Mouse (Mus musculus): ENCODE data around the gene Mmachc. TPM values are rescaled to one million over a fixed set of nuclear protein-coding genes. Genes with fewer than 3 reads are reported as not detected.

The Mmachc gene
- polyA plus RNA-seq, 1 experiment from 2014 or later = 28.0 TPM

DNA sequence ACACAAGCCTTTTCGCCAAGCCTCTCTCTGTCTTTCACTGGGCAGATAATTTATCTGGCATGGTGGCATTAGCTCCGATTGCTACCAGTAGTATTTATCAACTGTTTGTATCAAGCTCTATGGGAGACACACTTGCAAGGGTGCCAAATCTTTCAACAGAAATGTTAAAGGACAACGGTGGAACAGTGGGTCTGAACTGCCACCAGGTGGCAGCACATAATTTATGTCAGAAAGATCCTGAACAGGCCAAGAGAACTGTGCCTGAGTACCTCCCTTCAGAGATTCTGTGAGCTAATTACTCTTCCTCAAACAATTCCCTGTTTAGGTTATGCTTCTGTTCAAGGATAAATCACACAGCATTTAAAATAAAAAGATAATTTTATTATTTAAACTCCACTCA lies 11.2 kb upstream of the Mmachc start:
- WGBS = 27% methylated on average over 3 of the region's 3 CpGs
- H3K4me3 ChIP-seq = no peak overlapping the region
- H3K9ac ChIP-seq = no peak overlapping the region
- H3K4me1 ChIP-seq = peaks cover 7% of the 10 kb centered on the region; the same call in 1 of the 2 replicates
- peaks cover 14% of the 10 kb centered on the region; the same call in 1 of the 2 replicates for H3K36me3 ChIP-seq
- H3K27ac ChIP-seq = no peak overlapping the region
- no peak for ATAC-seq (ENCODE audit: low FRiP score, low read depth)
- H3K27me3 ChIP-seq (replicated peaks) = no peaks in the 10 kb centered on the region
- no peaks in the 10 kb centered on the region for H3K9me3 ChIP-seq
- no peak overlapping the region for H3K4me2 ChIP-seq (replicated peaks)

DNA sequence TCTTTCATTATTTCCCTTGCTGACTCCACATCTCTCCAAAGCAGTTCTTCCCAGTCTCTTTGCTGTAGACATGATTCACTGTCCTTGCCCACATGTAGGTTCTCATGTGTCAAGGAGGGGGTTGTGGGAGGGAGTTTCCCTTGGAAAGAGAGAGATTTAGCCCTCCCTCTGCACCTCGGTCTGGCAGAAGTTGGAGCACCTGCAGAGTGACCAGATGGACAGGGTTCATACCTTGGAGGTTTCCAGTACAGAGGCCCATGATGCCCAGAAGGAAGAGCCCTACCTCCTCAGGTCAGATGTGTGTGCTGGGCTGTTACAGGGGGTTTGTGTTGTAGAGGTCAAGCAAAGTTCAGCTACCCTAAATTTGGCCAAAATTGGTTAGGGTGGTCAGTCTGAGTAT lies 4.3 kb upstream of the Mmachc start:
- no peak overlapping the region for H3K9ac ChIP-seq
- no peak overlapping the region for H3K4me3 ChIP-seq
- H3K27ac ChIP-seq = no peak overlapping the region
- ATAC-seq (ENCODE audit: low FRiP score, low read depth) = no peak
- no peak overlapping the region for H3K4me2 ChIP-seq (replicated peaks)
- no peaks in the 10 kb centered on the region for H3K9me3 ChIP-seq
- WGBS = 96% methylated on average over 1 of the region's 1 CpGs
- H3K4me1 ChIP-seq = peaks cover 5% of the 10 kb centered on the region
- H3K36me3 ChIP-seq = peaks cover 14% of the 10 kb centered on the region; the same call in 1 of the 2 replicates
- no peaks in the 10 kb centered on the region for H3K27me3 ChIP-seq (replicated peaks)

DNA sequence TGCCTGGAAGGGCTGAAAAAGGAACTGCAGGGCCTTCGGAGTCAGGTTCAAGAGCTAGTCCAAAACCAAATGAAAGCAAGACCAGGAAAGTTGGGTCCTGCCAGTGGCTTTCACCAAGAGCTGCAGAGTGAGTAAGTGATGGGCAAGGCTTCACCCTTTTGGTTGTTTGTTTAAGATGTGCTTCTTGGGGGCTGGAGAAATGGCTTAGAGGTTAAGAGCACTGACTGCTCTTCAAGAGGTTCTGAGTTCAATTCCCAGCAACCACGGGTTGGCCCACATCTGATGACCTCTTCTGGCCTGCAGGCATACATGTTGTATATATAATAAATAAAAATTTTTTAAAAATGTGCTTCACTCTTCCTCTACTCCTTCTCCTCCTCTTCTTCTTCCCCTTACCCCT lies 1.9 kb upstream of the Mmachc start:
- no peak overlapping the region for H3K9ac ChIP-seq
- 95% methylated on average over 2 of the region's 2 CpGs for WGBS
- no peaks in the 10 kb centered on the region for H3K27me3 ChIP-seq (replicated peaks)
- no peak for ATAC-seq (ENCODE audit: low FRiP score, low read depth)
- H3K36me3 ChIP-seq = peaks cover 4% of the 10 kb centered on the region; the same call in 1 of the 2 replicates
- H3K4me1 ChIP-seq = peaks cover 7% of the 10 kb centered on the region
- no peaks in the 10 kb centered on the region for H3K9me3 ChIP-seq
- no peak overlapping the region for H3K27ac ChIP-seq
- H3K4me3 ChIP-seq = no peak overlapping the region
- no peak overlapping the region for H3K4me2 ChIP-seq (replicated peaks)

DNA sequence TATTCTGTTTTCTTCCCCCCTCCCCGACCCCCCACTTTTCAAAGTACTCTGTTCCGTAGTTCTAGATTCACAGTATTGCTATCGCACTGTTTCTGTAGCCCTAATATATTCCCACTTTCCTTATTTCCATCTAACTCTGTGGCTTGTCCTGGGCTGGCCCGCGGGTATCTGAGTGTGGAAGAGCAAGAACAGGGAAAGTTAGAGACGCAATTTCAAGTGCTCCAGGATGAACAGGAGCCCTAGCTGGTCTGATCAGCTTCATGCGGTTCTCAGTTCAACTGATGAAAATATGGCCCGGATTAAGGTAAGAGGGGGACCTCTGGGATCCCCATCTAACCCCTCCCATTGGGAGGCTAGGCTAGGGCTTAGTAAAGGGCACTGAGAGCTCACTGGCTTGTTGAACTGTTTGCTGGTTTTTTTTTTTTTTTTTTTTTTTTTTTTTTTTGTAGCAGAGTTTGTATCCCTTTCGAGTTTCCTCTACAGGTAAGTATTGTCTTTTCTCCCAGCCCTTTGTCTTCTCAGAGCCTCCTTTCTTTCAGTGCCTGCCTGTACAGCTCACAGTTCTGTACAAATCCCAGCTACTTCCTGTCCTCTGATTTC lies 685 bp upstream of the Mmachc start:
- Histone ChIP-seq H3K9ac (peak overlapping the region; percentile 57), H3K4me1 (peaks cover 7% of the 10 kb centered on the region), H3K9me3 (no peaks in the 10 kb centered on the region), H3K36me3 (peaks cover 4% of the 10 kb centered on the region; the same call in 1 of the 2 replicates), H3K4me3 (peak overlapping the region; percentile 43), H3K4me2 (replicated peaks) (peak overlapping the region; percentile 82), H3K27ac (no peak overlapping the region), H3K27me3 (replicated peaks) (no peaks in the 10 kb centered on the region)
- 0 out of 2 replicates have a peak, but pooled peaks have one; percentile 17 for ATAC-seq (ENCODE audit: low FRiP score, low read depth)
- 5% methylated on average over 9 of the region's 9 CpGs for WGBS

DNA sequence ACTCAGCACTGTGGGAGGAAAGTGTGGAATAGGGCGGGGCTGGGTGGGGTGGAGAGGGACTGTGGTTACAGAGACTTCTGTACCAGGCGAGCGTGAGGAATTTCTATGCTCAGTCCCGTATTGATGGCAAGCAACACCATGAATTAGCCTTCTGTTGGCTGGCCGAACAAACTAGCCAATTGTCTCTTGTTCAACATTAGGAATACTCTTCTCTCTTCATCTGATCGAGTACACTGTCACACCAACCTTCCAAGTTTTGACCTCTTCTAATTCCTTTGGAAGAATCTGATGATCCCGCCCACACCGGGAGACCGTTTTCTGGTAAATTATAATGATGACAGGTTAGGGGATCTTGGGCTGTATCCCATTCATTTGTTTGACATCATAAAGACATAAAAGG lies 540 bp downstream of the Mmachc start:
- H3K9ac ChIP-seq = peak overlapping the region; percentile 48
- 19% methylated on average over 9 of the region's 9 CpGs for WGBS
- no peaks in the 10 kb centered on the region for H3K27me3 ChIP-seq (replicated peaks)
- H3K4me2 ChIP-seq (replicated peaks) = peak overlapping the region; percentile 82
- H3K27ac ChIP-seq = no peak overlapping the region
- peaks cover 7% of the 10 kb centered on the region for H3K4me1 ChIP-seq
- H3K9me3 ChIP-seq = no peaks in the 10 kb centered on the region
- peak overlapping the region; percentile 56 for H3K4me3 ChIP-seq
- 0 out of 2 replicates have a peak, but pooled peaks have one; percentile 10 for ATAC-seq (ENCODE audit: low FRiP score, low read depth)
- peaks cover 11% of the 10 kb centered on the region; the same call in 1 of the 2 replicates for H3K36me3 ChIP-seq

DNA sequence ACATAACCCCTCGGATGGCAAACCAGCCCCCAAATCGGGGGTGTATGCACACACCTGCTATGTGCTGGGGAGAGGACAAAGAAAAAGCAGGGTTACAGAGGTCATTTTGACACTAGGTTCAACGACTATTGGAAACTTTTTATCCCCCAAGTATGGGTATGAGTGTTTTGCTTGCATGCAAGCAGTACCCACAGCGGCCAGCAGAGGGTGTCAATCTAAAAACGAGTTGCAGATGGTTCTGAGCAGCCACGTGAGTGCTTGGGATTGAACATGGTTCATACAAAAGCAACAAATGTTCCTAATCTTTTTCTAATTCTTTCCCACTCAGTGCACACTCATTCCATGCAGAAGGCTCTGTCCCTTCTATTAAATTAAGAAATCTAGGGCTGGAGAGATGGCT lies 4.4 kb downstream of the Mmachc start:
- ATAC-seq (ENCODE audit: low FRiP score, low read depth) = no peak
- Histone ChIP-seq H3K9ac (no peak overlapping the region), H3K36me3 (peaks cover 27% of the 10 kb centered on the region; the same call in 1 of the 2 replicates), H3K4me2 (replicated peaks) (no peak overlapping the region), H3K4me1 (peaks cover 6% of the 10 kb centered on the region), H3K27me3 (replicated peaks) (no peaks in the 10 kb centered on the region), H3K4me3 (no peak overlapping the region), H3K9me3 (no peaks in the 10 kb centered on the region), H3K27ac (no peak overlapping the region)
- WGBS = 39% methylated on average over 6 of the region's 6 CpGs

DNA sequence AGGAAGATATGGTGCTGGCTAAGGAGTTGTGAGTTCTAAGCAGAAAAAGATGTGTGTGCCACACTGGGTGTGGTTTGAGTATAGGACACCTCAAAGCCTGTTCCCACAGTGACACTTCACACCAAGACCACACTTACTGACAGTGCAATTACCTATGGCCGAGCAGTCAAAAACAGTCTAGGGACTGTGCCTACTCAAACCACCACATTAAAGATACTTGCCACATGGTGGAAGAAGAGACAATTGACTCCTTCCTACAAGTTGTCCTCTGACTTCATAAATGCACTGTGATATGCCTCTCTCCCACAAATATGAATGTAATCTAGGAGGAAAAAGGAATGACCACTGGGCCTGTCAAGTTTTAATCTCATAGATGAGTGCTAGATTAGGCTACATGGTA lies 7.2 kb downstream of the Mmachc start:
- ATAC-seq (ENCODE audit: low FRiP score, low read depth) = no peak
- Histone ChIP-seq H3K4me3 (no peak overlapping the region), H3K27ac (no peak overlapping the region), H3K4me2 (replicated peaks) (no peak overlapping the region), H3K9me3 (no peaks in the 10 kb centered on the region), H3K4me1 (no peaks in the 10 kb centered on the region), H3K9ac (no peak overlapping the region), H3K36me3 (peaks cover 36% of the 10 kb centered on the region; the same call in 1 of the 2 replicates), H3K27me3 (replicated peaks) (no peaks in the 10 kb centered on the region)
- 78% methylated on average over 1 of the region's 1 CpGs for WGBS

DNA sequence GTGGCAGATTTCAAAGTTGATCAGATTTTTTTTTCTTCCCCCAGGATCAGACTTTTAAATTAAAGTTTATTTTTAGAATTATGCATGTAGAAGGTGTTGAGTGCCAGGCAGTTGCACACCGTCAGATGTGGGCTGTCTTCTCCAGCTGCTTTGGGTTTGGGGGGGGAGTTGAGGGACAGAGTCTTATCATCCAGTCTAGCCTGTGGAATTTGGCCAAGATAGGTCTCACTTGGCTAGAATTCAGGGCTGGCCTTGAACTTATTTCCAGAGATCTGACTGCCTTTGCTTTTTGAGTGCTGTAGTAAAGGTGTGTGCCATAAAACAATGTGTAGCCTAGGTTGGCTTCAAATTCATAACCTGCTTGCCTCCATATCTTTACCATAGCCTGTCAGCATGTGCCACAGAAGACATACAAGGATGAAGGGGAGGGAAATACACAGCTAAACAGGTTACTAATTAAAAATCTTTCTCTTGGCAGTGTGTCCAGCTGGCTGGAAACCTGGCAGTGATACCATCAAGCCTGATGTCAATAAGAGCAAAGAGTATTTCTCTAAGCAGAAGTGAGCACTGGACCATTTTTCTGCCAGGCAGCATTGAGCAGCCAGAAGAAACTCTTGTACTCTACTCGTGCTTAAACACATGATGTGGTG lies 9.4 kb downstream of the Mmachc start:
- H3K4me1 ChIP-seq = no peaks in the 10 kb centered on the region
- H3K4me2 ChIP-seq (replicated peaks) = no peak overlapping the region
- no peak for ATAC-seq (ENCODE audit: low FRiP score, low read depth)
- H3K9ac ChIP-seq = no peak overlapping the region
- 92% methylated on average over 2 of the region's 2 CpGs for WGBS
- no peak overlapping the region for H3K4me3 ChIP-seq
- no peak overlapping the region for H3K27ac ChIP-seq
- no peaks in the 10 kb centered on the region for H3K9me3 ChIP-seq
- peaks cover 49% of the 10 kb centered on the region for H3K36me3 ChIP-seq
- H3K27me3 ChIP-seq (replicated peaks) = no peaks in the 10 kb centered on the region

DNA sequence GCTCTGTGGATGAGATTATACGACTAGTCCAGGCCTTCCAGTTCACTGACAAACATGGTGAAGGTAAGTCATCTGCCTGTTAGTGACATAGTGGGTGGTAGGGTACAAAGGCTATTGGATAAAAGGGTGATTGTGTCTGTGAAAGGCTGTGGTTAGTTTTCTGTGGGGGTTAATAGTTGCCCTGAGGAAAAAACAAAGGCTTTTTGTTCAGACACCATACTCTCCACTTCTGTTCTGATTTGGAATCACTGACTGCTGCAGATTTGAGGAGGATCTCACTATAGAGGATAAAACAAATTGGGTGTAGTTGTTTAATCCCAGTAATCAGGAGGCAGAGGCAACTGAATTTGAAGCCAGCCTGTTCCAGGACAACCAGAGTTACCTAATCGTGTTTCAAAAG lies 14.4 kb downstream of the Mmachc start:
- Histone ChIP-seq H3K27me3 (replicated peaks) (no peaks in the 10 kb centered on the region), H3K36me3 (peaks cover 58% of the 10 kb centered on the region), H3K27ac (no peak overlapping the region), H3K4me2 (replicated peaks) (no peak overlapping the region), H3K9ac (no peak overlapping the region), H3K4me3 (no peak overlapping the region), H3K4me1 (no peaks in the 10 kb centered on the region), H3K9me3 (no peaks in the 10 kb centered on the region)
- ATAC-seq (ENCODE audit: low FRiP score, low read depth) = no peak
- WGBS = 79% methylated on average over 2 of the region's 2 CpGs

DNA sequence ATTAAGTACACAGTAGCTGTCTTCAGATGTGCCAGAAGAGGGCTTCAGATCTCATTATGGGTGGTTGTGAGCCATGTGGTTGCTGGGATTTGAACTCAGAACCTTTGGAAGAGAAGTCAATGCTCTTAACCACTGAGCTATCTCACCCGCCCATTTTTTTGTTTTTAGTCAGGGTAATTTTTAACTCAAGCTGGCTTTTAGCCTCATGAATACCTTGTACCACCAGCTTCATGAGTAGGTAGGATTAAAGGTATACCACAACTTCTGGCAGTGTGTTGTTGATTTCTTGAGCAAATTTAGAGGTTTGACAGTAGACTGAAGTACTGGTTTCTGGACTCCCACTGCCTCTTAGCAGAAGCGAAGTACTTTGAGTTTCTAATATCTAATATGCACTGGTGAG lies 16.1 kb downstream of the Mmachc start:
- Histone ChIP-seq H3K4me1 (peaks cover 2% of the 10 kb centered on the region; the same call in 1 of the 2 replicates), H3K9ac (no peak overlapping the region), H3K36me3 (peaks cover 60% of the 10 kb centered on the region), H3K9me3 (no peaks in the 10 kb centered on the region), H3K27me3 (replicated peaks) (no peaks in the 10 kb centered on the region), H3K4me3 (no peak overlapping the region), H3K4me2 (replicated peaks) (no peak overlapping the region), H3K27ac (no peak overlapping the region)
- WGBS = 94% methylated on average over 2 of the region's 2 CpGs
- no peak for ATAC-seq (ENCODE audit: low FRiP score, low read depth)

DNA sequence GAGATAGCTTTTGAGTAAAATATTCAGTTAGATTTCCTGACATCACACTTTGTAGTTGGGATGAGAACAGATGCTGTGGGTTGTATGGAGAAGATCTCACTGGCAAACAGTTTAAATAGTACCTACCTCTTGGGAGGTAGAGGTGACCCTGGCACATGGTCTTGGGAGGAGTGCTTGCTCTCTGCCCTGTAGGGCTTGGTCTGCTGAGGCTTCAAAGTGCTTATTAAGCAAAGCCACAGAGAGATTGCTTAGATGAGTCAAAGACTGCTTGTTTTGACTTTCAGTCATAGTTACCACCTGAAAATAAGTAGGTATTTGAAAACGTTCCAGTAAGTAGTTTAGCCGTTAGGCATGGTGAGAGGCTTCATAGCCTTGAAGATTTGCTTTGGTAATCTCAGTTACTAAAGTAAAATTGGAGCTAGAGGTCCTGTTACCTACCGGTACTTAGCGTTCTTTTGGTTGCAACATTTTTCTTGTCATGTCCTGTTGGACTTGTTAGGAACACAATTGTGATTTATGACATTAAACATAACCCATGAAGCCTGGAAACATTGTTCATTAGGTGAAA lies 18.8 kb downstream of the Mmachc start:
- H3K9ac ChIP-seq = no peak overlapping the region
- peaks cover 10% of the 10 kb centered on the region; the same call in 1 of the 2 replicates for H3K4me1 ChIP-seq
- ATAC-seq (ENCODE audit: low FRiP score, low read depth) = no peak
- H3K27ac ChIP-seq = no peak overlapping the region
- no peaks in the 10 kb centered on the region for H3K9me3 ChIP-seq
- no peaks in the 10 kb centered on the region for H3K27me3 ChIP-seq (replicated peaks)
- WGBS = 93% methylated on average over 4 of the region's 4 CpGs
- H3K4me3 ChIP-seq = no peak overlapping the region
- H3K36me3 ChIP-seq = peaks cover 43% of the 10 kb centered on the region
- no peak overlapping the region for H3K4me2 ChIP-seq (replicated peaks)

DNA sequence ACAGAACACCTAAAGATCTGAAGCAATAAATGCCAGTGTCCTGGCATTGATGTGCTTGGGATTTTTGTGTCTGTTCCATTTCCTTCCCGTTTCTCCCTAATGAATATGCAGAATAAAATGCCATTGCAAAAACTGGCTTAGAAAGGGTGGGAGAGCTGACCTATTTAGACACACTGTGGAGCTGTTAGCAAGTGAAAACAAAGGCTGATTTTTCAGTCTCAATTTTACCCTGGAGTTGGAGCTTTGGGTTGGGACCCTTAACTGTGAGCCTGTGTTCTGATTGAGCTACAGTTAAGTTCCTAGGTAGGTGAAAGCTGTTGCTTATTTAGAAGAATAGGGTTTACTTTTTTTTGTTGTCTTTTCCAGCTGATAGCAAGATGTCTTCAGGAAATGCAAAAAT lies 21.2 kb downstream of the Mmachc start:
- H3K4me3 ChIP-seq = 0 out of 2 replicates have a peak overlapping the region, but pooled peaks have one; percentile 54
- peaks cover 10% of the 10 kb centered on the region; the same call in 1 of the 2 replicates for H3K4me1 ChIP-seq
- H3K9ac ChIP-seq = 0 out of 2 replicates have a peak overlapping the region, but pooled peaks have one; percentile 74
- peak overlapping the region; percentile 78 for H3K4me2 ChIP-seq (replicated peaks)
- no peaks in the 10 kb centered on the region for H3K27me3 ChIP-seq (replicated peaks)
- H3K27ac ChIP-seq = no peak overlapping the region
- no peaks in the 10 kb centered on the region for H3K9me3 ChIP-seq
- ATAC-seq (ENCODE audit: low FRiP score, low read depth) = no peak
- 37% methylated on average over 1 of the region's 1 CpGs for WGBS
- peaks cover 26% of the 10 kb centered on the region for H3K36me3 ChIP-seq
